In genomic region chr10:97313407-97313901, GRCm38 (mm10) we compare ENCODE assay signal across 8 mouse cellular contexts.
DNase-seq lines count a peak whose midpoint lies in the region; ATAC-seq lines count a peak whose summit lies in the region.

No protein-coding gene starts in this region.

- H3K9ac ChIP-seq in hindbrain, embryonic 15.5 days: peak overlapping the region; percentile 63

- peak overlapping the region; percentile 97 for H3K27ac ChIP-seq in hindbrain, embryonic 15.5 days (replicated peaks)

- peak overlapping the region; percentile 78 for H3K4me2 ChIP-seq in hindbrain, embryonic 15.5 days

- DNase-seq in T-cell, adult 2 months (ENCODE audit: low spot score): peak; percentile 83
- DNase-seq in cerebellum, postnatal 4 days (ENCODE audit: low spot score in 2 of 2): peak; percentile 66 to 79
- DNase-seq in gastrocnemius, adult 18-20 months (ENCODE audit: low spot score): peak; percentile 85
- peak; percentile 86 to 88 for DNase-seq in layer of hippocampus, postnatal 36 days
- DNase-seq in lung, postnatal 25 days (ENCODE audit: low spot score): peak; percentile 92
- peak; percentile 75 for DNase-seq in retina, adult 2 months (ENCODE audit: low read depth, low spot score)
- DNase-seq in thymus, postnatal 25 days: peak; percentile 88

- H3K27me3 ChIP-seq in hindbrain, embryonic 15.5 days: no peaks in the 10 kb centered on the region

- peak; percentile 97 for ATAC-seq in hindbrain, embryonic 15.5 days (ENCODE audit: low FRiP score, low read depth)

- peak overlapping the region; percentile 46 for H3K4me3 ChIP-seq in hindbrain, embryonic 15.5 days

- H3K9me3 ChIP-seq in hindbrain, embryonic 15.5 days: no peaks in the 10 kb centered on the region

- no peaks in the 10 kb centered on the region for H3K36me3 ChIP-seq in hindbrain, embryonic 15.5 days

- under 1% methylated on average over 13 of the region's 13 CpGs for WGBS in hindbrain, embryonic 15.5 days

- peaks cover 12% of the 10 kb centered on the region for H3K4me1 ChIP-seq in hindbrain, embryonic 15.5 days (replicated peaks)

Comparison
In these comparisons a context has a peak if more than half of its experiments do, and no peak if none do; other contexts are left out.
1. Peak in every context shown above with its lines: DNase-seq, ATAC-seq, H3K4me3 ChIP-seq and H3K27ac ChIP-seq.